Mouse (Mus musculus) liver, embryonic 14 days (tissue): ENCODE results near the gene Psmd3. TPM values are rescaled to one million over a fixed set of nuclear protein-coding genes. Genes with fewer than 3 reads are reported as not detected.

Experiments
- polyA plus RNA-seq: library from polyadenylated mRNA; depleted of rRNA; stranded (reverse); fragments of >200 nt; gene quantifications from 2 replicates; pipeline ENCODE4 v1.2.3, GENCODE M21; 2012; rRNA removed

Psmd3 gene
- polyA plus RNA-seq = 72.1 and 78.6 TPM in 2 replicates

GRCm38 (mm10) chr11:98681786-98682745 lies at the start of gene Psmd3:
Gene Psmd3, plus strand, starts transcription at chr11:98682554.

GRCm38 (mm10) chr11:98646459-98646858 lies 35.9 kb upstream of the Psmd3 start, which contains the start of gene Gsdma2:
Gene Gsdma2, plus strand, starts transcription at chr11:98646759.

GRCm38 (mm10) chr11:98664091-98664490 lies 18.3 kb upstream of the Psmd3 start, which contains the start of gene Gsdma:
Gene Gsdma, plus strand, starts transcription at chr11:98664351.

GRCm38 (mm10) chr11:98701213-98701670 lies 18.9 kb downstream of the Psmd3 start, which contains the start of gene Csf3:
Gene Csf3, plus strand, starts transcription at chr11:98701263.

GRCm38 (mm10) chr11:98729119-98729588 lies 46.8 kb downstream of the Psmd3 start, which contains the start of gene Med24:
Gene Med24, minus strand, starts transcription at chr11:98729435.

GRCm38 (mm10) chr11:98740393-98741050 lies 58.2 kb downstream of the Psmd3 start, which contains the start of gene Thra:
Gene Thra, plus strand, starts transcription at chr11:98740638.

Other genes starting within 250 kb of the Psmd3 start
- gene Mien1, start 243.6 kb upstream of the Psmd3 start, polyA plus RNA-seq = 31.4 and 33.3 TPM in 2 replicates
- gene Grb7, start 236.2 kb upstream of the Psmd3 start, polyA plus RNA-seq = 16.0 and 16.1 TPM in 2 replicates
- gene Ikzf3, start 136.5 kb upstream of the Psmd3 start, polyA plus RNA-seq = 0.12 and 0.14 TPM in 2 replicates
- gene Zpbp2, start 131.5 kb upstream of the Psmd3 start, polyA plus RNA-seq = 0.25 and 0.54 TPM in 2 replicates
- gene Ormdl3, start 95.2 kb upstream of the Psmd3 start, polyA plus RNA-seq = 24.1 and 28.1 TPM in 2 replicates
- not detected in 2 replicates for gene Lrrc3c, start 84.3 kb upstream of the Psmd3 start, polyA plus RNA-seq
- gene Gm12355, start 56.9 kb upstream of the Psmd3 start, polyA plus RNA-seq = 0.12 and 0.22 TPM in 2 replicates
- not detected in 2 replicates for gene Gsdma3, start 56.2 kb upstream of the Psmd3 start, polyA plus RNA-seq
- not detected in 2 replicates for gene Gsdma2, start 35.8 kb upstream of the Psmd3 start, polyA plus RNA-seq
- 0.01 TPM in 1 of 2 replicates, not detected in the other for gene Gsdma, start 18.2 kb upstream of the Psmd3 start, polyA plus RNA-seq
- not detected in 2 replicates for gene Csf3, start 18.7 kb downstream of the Psmd3 start, polyA plus RNA-seq
- gene Med24, start 46.9 kb downstream of the Psmd3 start, polyA plus RNA-seq = 23.2 and 24.6 TPM in 2 replicates
- 14.0 and 14.7 TPM in 2 replicates for gene Thra, start 58.1 kb downstream of the Psmd3 start, polyA plus RNA-seq
- 0.46 and 0.65 TPM in 2 replicates for gene Nr1d1, start 92.8 kb downstream of the Psmd3 start, polyA plus RNA-seq
- gene Msl1, start 113.0 kb downstream of the Psmd3 start, polyA plus RNA-seq = 16.7 and 18.8 TPM in 2 replicates
- 13.3 and 14.1 TPM in 2 replicates for gene Casc3, start 122.4 kb downstream of the Psmd3 start, polyA plus RNA-seq
- 0.53 and 0.55 TPM in 2 replicates for gene Rapgefl1, start 154.2 kb downstream of the Psmd3 start, polyA plus RNA-seq
- gene Wipf2, start 181.1 kb downstream of the Psmd3 start, polyA plus RNA-seq = 1.9 and 2.4 TPM in 2 replicates
- gene Cdc6, start 225.2 kb downstream of the Psmd3 start, polyA plus RNA-seq = 30.9 and 33.0 TPM in 2 replicates
- gene Rara, start 245.3 kb downstream of the Psmd3 start, polyA plus RNA-seq = 1.6 and 2.1 TPM in 2 replicates